Mouse (Mus musculus): Measurements from ENCODE around the gene Cass4.

GRCm38 (mm10) chr2:172472318-172472717 lies 78.7 kb downstream of the Cass4 start, which contains the start of gene Fam209:
- TF ChIP-seq EP300 (IDR thresholded peaks at IDR 0.05; ENCODE audit: insufficient read depth, low read depth, low read length) (no peak), POLR2A (IDR thresholded peaks at IDR 0.05; ENCODE audit: insufficient read depth, low read depth, low read length) (no peak)
